Mouse (Mus musculus) kidney, postnatal 14 days (tissue): ENCODE measurements around the gene Dhx34.

Experiments
- DNase-seq: peaks from one replicate; pipeline ENCODE4 v3.0.0; 2022; ENCODE audit warnings: mixed read lengths

Gene Dhx34

GRCm38 (mm10) chr7:16158735-16159134 is 63.1 kb downstream of the Dhx34 start:
- no peak for DNase-seq

- no peak for DNase-seq
Observed at GRCm38 (mm10) chr7:16156105-16156714, 65.6 kb downstream of the Dhx34 start.

- no peak for DNase-seq
Observed at GRCm38 (mm10) chr7:16155132-16155872, 66.5 kb downstream of the Dhx34 start.

- DNase-seq = peak; percentile 48
Observed at GRCm38 (mm10) chr7:16153522-16153921, 68.3 kb downstream of the Dhx34 start.

GRCm38 (mm10) chr7:16150191-16151145 is 71.4 kb downstream of the Dhx34 start:
- no peak for DNase-seq

- no peak for DNase-seq
Observed at GRCm38 (mm10) chr7:16149241-16149640, 72.6 kb downstream of the Dhx34 start.

- DNase-seq = peak; percentile 64
Observed at GRCm38 (mm10) chr7:16147643-16148042, 74.2 kb downstream of the Dhx34 start.
